Mouse (Mus musculus) olfactory bulb, adult 2 months (tissue): ENCODE results near the gene Rbl2. TPM values are rescaled to one million over a fixed set of nuclear protein-coding genes. Genes with fewer than 3 reads are reported as not detected.

ENCODE experiments used
- H3K27ac ChIP-seq: fragments of 200-500 bp; 2 replicates; pipeline ENCODE4 v1.5.1; 2012; ENCODE audit warnings: low read depth, low read length; ENCODE audit not compliant: insufficient read depth
- H3K4me1 ChIP-seq: fragments of 200-500 bp; 2 replicates; pipeline ENCODE4 v1.6.1; 2012; ENCODE audit warnings: low read length; ENCODE audit not compliant: control insufficient read depth, insufficient read depth
- H3K4me3 ChIP-seq: fragments of 200-500 bp; 2 replicates; pipeline ENCODE4 v1.5.1; 2012; ENCODE audit warnings: mild to moderate bottlenecking, low read depth, low read length, moderate library complexity; ENCODE audit not compliant: insufficient read depth
- CTCF ChIP-seq: fragments of 200-500 bp; IDR thresholded peaks from 2 replicates; pipeline ENCODE4 v1.5.1; 2012; ENCODE audit warnings: low read depth, mild to moderate bottlenecking, low read length, moderate library complexity; ENCODE audit not compliant: insufficient read depth
- POLR2A ChIP-seq: fragments of 200-500 bp; IDR thresholded peaks from 2 replicates; pipeline ENCODE4 v1.6.1; 2012; ENCODE audit warnings: mild to moderate bottlenecking, low read depth, low read length, moderate library complexity; ENCODE audit not compliant: insufficient read depth
- WGBS: fragments of 180-500 bp; shearing (Covaris S2); methylation state at CpG from one replicate; pipeline ENCODE4 v1.1.7; 2018; 5-methylcytosine and 5-hydroxymethylcytosine counted together
- polyA plus RNA-seq: library from polyadenylated mRNA; stranded (reverse); fragments of >200 nt; gene quantifications from 2 replicates; pipeline ENCODE4 v1.2.4, GENCODE M21; 2012; ENCODE audit warnings: low replicate concordance; ENCODE audit not compliant: missing spikeins, insufficient read depth, insufficient read length

Gene Rbl2
- not detected in 2 replicates for polyA plus RNA-seq

DNA sequence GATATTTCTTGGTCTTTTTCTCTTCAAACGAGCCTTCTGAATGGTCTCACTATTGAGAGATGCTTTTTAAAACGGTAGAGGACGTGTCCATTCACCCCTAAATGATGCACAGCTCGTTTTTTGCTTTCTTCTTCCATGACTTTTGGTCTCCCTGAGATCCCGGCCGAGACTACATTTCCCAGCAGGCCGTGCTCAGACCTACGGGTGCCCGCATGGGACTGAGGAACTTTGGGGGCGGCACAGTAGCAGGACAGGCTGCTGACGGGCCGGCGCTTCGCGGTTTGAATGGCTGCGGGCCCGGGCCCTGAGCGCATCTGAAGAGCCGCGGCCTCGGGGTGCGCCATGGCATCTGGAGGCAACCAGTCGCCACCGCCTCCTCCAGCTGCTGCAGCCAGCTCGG lies at the start of gene Rbl2:
TSS of gene Rbl2 (plus strand) at position 224 of the 400 bp plus-strand sequence.
- Histone ChIP-seq H3K4me1 (peaks cover 18% of the 10 kb centered on the region), H3K4me3 (peak within 1 kb of the TSS; percentile 62), H3K27ac (peak within 1 kb of the TSS; percentile 58)
- WGBS: under 1% methylated on average over 25 of the region's 25 CpGs
- TF ChIP-seq CTCF (no peak), POLR2A (peak; percentile 67; the same call in 1 of the 2 replicates)

- TF ChIP-seq CTCF: no peak
- no peak for TF ChIP-seq POLR2A
- 87% methylated on average over 6 of the region's 6 CpGs for WGBS
- Histone ChIP-seq H3K4me1 (no peaks in the 10 kb centered on the region), H3K27ac (no peak overlapping the region), H3K4me3 (no peak overlapping the region)
These were observed 35.4 kb upstream of the Rbl2 start for GRCm38 (mm10) chr8:91034417-91034816.

GRCm38 (mm10) chr8:91036905-91037304 lies 33.0 kb upstream of the Rbl2 start:
- no peak overlapping the region for H3K4me3 ChIP-seq
- TF ChIP-seq CTCF (no peak), POLR2A (no peak)
- no peaks in the 10 kb centered on the region for H3K4me1 ChIP-seq
- WGBS: 83% methylated on average over 6 of the region's 6 CpGs
- H3K27ac ChIP-seq: no peak overlapping the region

DNA sequence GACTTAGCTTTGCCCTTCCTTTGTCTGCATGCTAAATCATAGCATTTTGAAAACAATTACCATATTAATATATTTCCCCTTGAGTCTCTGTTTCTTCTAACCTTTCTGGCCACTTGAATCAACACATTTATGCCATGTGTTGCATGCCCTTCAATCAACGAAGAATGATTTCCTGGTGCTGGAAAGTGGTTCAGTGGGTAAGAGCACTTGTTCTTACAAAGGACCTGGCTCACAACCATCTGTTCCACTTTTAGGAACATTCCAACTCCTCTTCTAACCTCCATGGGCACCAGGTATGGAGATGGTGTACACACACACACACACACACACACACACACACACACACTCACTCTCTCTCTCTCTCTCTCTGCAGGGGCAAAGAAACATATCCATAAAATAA lies 31.2 kb upstream of the Rbl2 start:
- 84% methylated on average over 1 of the region's 1 CpGs for WGBS
- TF ChIP-seq POLR2A (no peak), CTCF (no peak)
- Histone ChIP-seq H3K4me1 (no peaks in the 10 kb centered on the region), H3K27ac (no peak overlapping the region), H3K4me3 (no peak overlapping the region)

DNA sequence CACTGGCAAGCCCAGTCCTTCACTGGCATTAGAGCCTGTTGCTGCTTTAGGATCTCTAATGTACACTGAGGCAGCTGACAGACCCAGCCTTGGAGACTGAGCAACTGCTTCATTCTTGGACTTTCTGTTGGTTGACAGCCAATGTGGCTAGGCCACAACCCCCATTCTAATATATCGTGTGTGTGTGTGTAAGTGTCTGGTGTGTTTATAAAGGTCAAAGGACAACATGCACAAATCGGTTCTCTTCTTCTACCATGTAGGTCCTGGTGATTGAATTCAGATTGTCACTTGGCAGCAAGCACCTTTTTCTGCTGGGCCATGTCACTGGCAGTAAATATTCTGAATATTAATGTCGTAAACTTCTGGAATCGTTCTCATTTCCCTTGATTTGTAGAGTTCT lies 23.5 kb upstream of the Rbl2 start:
- TF ChIP-seq CTCF (no peak), POLR2A (no peak)
- Histone ChIP-seq H3K4me1 (peaks cover 4% of the 10 kb centered on the region), H3K4me3 (no peak overlapping the region), H3K27ac (no peak overlapping the region)
- WGBS: 73% methylated on average over 4 of the region's 4 CpGs

DNA sequence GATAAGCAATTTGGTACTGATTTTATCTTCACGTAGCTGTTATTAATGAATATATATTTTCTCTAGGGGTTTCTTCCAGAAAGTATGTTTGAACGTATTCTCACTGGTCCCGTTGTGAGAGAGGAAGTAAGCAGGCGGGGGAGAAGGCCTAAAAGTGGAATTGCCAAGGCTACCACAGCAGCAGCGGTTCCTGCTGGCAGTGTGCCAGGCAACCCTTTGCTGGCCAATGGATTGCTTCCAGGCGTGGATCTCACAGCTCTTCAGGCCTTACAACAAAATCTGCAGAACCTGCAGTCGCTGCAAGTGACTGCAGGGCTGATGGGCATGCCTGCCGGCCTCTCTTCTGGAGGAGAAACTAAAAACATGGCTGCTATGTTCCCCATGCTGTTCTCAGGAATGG lies 18.8 kb upstream of the Rbl2 start:
- Histone ChIP-seq H3K4me1 (peaks cover 4% of the 10 kb centered on the region), H3K27ac (no peak overlapping the region), H3K4me3 (no peak overlapping the region)
- TF ChIP-seq CTCF (no peak), POLR2A (no peak)
- 18% methylated on average over 8 of the region's 8 CpGs for WGBS

GRCm38 (mm10) chr8:91054418-91054817 lies 15.4 kb upstream of the Rbl2 start:
- Histone ChIP-seq H3K4me1 (peaks cover 4% of the 10 kb centered on the region), H3K27ac (no peak overlapping the region), H3K4me3 (no peak overlapping the region)
- no peak for TF ChIP-seq CTCF
- no peak for TF ChIP-seq POLR2A
- WGBS: 93% methylated on average over 4 of the region's 4 CpGs

DNA sequence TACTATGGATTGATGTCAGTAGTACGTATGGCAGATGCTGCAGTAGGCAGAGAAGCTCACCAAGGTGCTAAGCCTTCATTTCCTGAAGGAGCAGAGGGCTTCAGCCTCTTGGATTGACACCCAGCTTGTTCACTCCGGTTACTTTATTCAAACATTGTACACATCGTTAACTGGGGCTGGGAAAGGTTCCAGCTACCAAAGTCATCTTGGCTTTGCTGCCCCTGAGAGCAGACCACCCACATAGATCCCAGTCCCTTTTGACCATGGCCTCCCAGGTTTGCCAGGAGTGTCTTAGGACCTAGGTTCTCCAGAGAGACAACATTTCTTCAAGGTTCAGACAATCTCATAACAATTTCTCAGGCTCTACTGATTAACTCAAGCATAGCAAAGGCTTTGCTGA lies 13.0 kb upstream of the Rbl2 start:
- Histone ChIP-seq H3K27ac (no peak overlapping the region), H3K4me3 (no peak overlapping the region), H3K4me1 (peaks cover 3% of the 10 kb centered on the region; the same call in 1 of the 2 replicates)
- 26% methylated on average over 3 of the region's 3 CpGs for WGBS
- no peak for TF ChIP-seq CTCF
- no peak for TF ChIP-seq POLR2A

DNA sequence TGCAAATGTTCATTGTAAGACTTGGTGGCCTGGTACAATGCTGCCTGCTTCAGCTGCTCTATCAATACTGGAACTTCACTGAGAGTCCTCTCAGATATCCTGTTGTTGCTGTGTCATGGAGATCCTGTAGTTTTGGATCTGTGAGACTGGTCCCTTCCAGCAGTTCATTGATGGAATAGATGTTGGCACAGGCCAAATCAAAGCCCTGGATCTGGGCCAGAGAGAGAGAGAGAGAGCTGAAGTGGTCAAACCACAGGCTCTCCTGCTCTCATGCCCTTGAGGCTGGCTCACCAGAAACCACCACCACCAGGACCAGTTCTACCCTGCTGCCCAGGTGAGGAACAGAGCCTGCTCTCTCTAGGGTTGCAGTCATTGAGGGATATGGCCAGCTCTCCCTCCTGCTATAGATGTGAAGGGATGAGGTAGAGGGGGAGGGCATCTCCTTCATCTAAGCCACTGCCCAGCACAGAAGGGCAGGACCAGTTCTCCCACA lies 10.7 kb upstream of the Rbl2 start:
- no peak for TF ChIP-seq POLR2A
- TF ChIP-seq CTCF: no peak
- Histone ChIP-seq H3K27ac (no peak overlapping the region), H3K4me1 (peaks cover 3% of the 10 kb centered on the region; the same call in 1 of the 2 replicates), H3K4me3 (no peak overlapping the region)
